Mouse (Mus musculus): ENCODE results near the gene Fgfr2. TPM values are rescaled to one million over a fixed set of nuclear protein-coding genes. Genes with fewer than 3 reads are reported as not detected.
A peak's percentile ranks its signal among the peaks of the same experiment; 100 is the strongest.
"Not testable (repeated sequence)": the region's sequence is repeated elsewhere in the genome, so short reads cannot be mapped to it uniquely, and the experiment has no call there.

Gene Fgfr2
- polyA plus RNA-seq, 1 experiment from 2014 or later, result 92.0 TPM

DNA sequence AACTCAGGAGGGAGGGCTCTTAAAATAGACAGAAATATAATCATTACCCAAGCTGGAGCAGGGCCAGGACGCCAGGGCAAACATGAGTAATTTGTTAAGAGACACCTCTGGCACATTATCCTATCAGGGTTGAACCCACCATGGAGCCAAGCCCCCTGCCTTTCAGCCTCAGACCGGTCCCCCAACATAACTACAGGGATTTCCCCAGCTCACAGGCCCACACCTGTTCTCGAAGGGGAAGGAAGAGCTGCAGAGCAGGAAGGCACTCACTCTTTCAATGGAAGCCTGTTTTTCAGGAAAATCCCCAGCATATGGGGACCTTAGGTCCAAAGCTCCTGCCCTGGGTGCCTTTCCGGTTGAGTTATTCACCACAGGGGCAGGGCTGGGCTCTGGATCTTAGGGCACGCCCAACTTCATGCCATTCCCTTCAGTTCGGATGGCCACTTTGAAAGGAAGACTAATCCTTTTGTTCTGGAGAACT, 10.8 kb downstream of the Fgfr2 start:
- ATAC-seq (ENCODE audit: low FRiP score), result peak; percentile 61; the same call in 1 of the 2 replicates
- H3K27me3 ChIP-seq (ENCODE audit: control insufficient read depth, insufficient read depth, low read length), result no peaks in the 10 kb centered on the region
- H3K9me3 ChIP-seq (ENCODE audit: control insufficient read depth, low read length), result no peaks in the 10 kb centered on the region
- no peaks in the 10 kb centered on the region for H3K36me3 ChIP-seq (ENCODE audit: control insufficient read depth, insufficient read depth, low read length)
- peak; percentile 85 for DNase-seq (ENCODE audit: low spot score, missing footprints)
- 9% methylated on average over 6 of the region's 6 CpGs for whole genome bisulfite sequencing
- H3K27ac ChIP-seq (ENCODE audit: low read depth, low read length), result no peak overlapping the region
- no peak overlapping the region for H3K4me2 ChIP-seq
- H3K4me3 ChIP-seq (ENCODE audit: low read depth, low read length), result no peak overlapping the region
- no peak overlapping the region for H3K9ac ChIP-seq (ENCODE audit: low read length)
- H3K4me1 ChIP-seq (ENCODE audit: control insufficient read depth, insufficient read depth, low read length), result peaks cover 57% of the 10 kb centered on the region

DNA sequence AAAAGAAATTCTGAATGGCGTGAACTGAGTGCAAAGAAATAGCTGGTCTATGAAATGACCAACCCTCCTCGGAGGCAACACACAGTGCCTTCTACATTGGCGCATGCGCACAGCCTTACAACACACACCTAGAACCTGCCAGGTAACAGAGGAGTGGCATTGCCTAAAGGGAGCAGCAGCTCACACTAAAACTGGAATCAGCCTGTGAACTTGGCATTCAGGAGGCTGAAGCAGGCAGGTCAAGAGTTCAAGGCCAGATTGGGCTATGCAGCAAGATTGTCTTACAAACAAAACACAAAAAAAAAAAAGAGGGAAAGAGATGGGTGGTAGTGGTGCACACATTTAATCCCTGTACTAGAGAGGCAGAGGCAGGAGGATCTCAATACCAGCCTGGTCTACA, 13.7 kb downstream of the Fgfr2 start:
- no peak overlapping the region for H3K9ac ChIP-seq (ENCODE audit: low read length)
- DNase-seq (ENCODE audit: low spot score, missing footprints), result no peak
- 95% methylated on average over 4 of the region's 4 CpGs for WGBS

DNA sequence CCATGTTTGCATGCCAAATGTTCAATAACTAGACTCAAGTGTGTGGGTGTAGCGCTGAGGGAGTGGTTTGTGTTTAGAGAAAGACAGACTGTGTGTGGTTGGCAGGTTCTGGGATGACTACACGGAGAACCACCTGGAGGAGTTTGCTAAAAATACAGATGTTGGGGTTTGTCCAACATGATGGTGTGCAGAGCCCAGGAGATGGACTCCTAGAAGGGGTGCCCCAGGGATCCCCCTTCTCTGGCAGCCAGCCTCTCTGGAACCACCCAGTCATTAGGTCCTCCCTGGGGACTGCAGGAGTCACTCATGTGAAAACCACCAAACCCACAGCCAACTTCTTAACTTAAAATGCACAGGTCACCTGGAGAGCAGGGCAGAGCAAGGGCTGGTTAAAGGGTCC, 14.5 kb downstream of the Fgfr2 start:
- no peaks in the 10 kb centered on the region for H3K27me3 ChIP-seq (ENCODE audit: control insufficient read depth, insufficient read depth, low read length)
- H3K4me3 ChIP-seq (ENCODE audit: low read depth, low read length), result no peak overlapping the region
- no peaks in the 10 kb centered on the region for H3K36me3 ChIP-seq (ENCODE audit: control insufficient read depth, insufficient read depth, low read length)
- no peak overlapping the region for H3K9ac ChIP-seq (ENCODE audit: low read length)
- no peak overlapping the region for H3K4me2 ChIP-seq
- DNase-seq (ENCODE audit: low spot score, missing footprints) (no peak), ATAC-seq (ENCODE audit: low FRiP score) (no peak)
- 95% methylated on average over 2 of the region's 2 CpGs for WGBS
- H3K4me1 ChIP-seq (ENCODE audit: control insufficient read depth, insufficient read depth, low read length), result peaks cover 26% of the 10 kb centered on the region
- H3K9me3 ChIP-seq (ENCODE audit: control insufficient read depth, low read length), result no peaks in the 10 kb centered on the region
- no peak overlapping the region for H3K27ac ChIP-seq (ENCODE audit: low read depth, low read length)

More for the DNA sequence above, 13.7 kb downstream of the Fgfr2 start:
- H3K27ac ChIP-seq (ENCODE audit: low read depth, low read length), result no peak overlapping the region
- peaks cover 28% of the 10 kb centered on the region for H3K4me1 ChIP-seq (ENCODE audit: control insufficient read depth, insufficient read depth, low read length)
- no peak for ATAC-seq (ENCODE audit: low FRiP score)
- H3K36me3 ChIP-seq (ENCODE audit: control insufficient read depth, insufficient read depth, low read length), result no peaks in the 10 kb centered on the region
- H3K4me2 ChIP-seq, result no peak overlapping the region
- H3K27me3 ChIP-seq (ENCODE audit: control insufficient read depth, insufficient read depth, low read length), result no peaks in the 10 kb centered on the region
- no peak overlapping the region for H3K4me3 ChIP-seq (ENCODE audit: low read depth, low read length)
- no peaks in the 10 kb centered on the region for H3K9me3 ChIP-seq (ENCODE audit: control insufficient read depth, low read length)

DNA sequence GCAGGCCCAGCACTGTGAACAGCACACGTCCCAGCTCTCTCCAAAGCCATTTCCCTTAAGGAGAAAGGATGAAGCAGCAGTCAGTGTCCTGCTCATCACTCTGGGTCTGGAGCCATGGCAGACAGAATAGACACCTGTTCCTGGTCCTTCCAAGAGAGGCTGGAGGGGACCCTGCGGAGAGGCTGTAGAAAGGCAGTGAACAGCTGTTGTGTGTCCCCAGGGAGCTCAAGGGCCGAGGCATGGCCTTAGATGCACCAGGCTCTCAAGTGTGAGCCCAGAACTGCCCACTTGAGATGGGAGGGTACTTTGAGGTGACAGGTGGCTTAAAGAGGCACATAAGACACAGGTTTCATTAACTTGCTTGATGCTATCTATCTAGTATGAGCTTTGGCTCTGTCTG, 20.6 kb downstream of the Fgfr2 start:
- DNase-seq (ENCODE audit: low spot score, missing footprints) (no peak), ATAC-seq (ENCODE audit: low FRiP score) (no peak)
- no peak overlapping the region for H3K4me3 ChIP-seq (ENCODE audit: low read depth, low read length)
- no peaks in the 10 kb centered on the region for H3K36me3 ChIP-seq (ENCODE audit: control insufficient read depth, insufficient read depth, low read length)
- no peak overlapping the region for H3K9ac ChIP-seq (ENCODE audit: low read length)
- no peak overlapping the region for H3K4me2 ChIP-seq
- no peaks in the 10 kb centered on the region for H3K27me3 ChIP-seq (ENCODE audit: control insufficient read depth, insufficient read depth, low read length)
- no peaks in the 10 kb centered on the region for H3K9me3 ChIP-seq (ENCODE audit: control insufficient read depth, low read length)
- 74% methylated on average over 3 of the region's 3 CpGs for WGBS
- no peak overlapping the region for H3K27ac ChIP-seq (ENCODE audit: low read depth, low read length)
- H3K4me1 ChIP-seq (ENCODE audit: control insufficient read depth, insufficient read depth, low read length), result no peaks in the 10 kb centered on the region; the same call in 1 of the 2 replicates

DNA sequence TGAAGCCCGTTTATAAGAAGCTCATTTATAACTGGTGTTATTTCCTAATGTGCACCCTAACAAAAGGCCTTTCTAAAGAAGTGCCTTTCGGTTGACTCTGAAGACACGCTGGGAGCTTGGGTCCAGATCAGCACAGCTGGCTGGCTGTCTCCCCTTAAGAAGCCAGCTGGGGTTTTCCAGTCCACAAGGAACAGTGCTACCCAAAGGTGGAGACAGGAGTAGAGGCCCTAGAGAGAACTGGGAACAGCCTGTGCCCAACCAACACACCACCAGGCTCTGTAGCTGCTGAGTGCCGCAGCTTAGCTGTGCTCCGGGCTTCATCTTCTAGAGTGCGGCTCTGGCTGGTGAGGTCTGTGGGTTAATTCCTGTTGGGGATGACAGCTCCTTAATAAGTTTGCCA, 22.1 kb downstream of the Fgfr2 start:
- no peaks in the 10 kb centered on the region for H3K27me3 ChIP-seq (ENCODE audit: control insufficient read depth, insufficient read depth, low read length)
- no peak overlapping the region for H3K4me3 ChIP-seq (ENCODE audit: low read depth, low read length)
- H3K4me2 ChIP-seq, result no peak overlapping the region
- WGBS, result 91% methylated on average over 6 of the region's 6 CpGs
- H3K27ac ChIP-seq (ENCODE audit: low read depth, low read length), result no peak overlapping the region
- no peak overlapping the region for H3K9ac ChIP-seq (ENCODE audit: low read length)
- H3K9me3 ChIP-seq (ENCODE audit: control insufficient read depth, low read length), result no peaks in the 10 kb centered on the region
- no peak for DNase-seq (ENCODE audit: low spot score, missing footprints)
- H3K36me3 ChIP-seq (ENCODE audit: control insufficient read depth, insufficient read depth, low read length), result no peaks in the 10 kb centered on the region
- ATAC-seq (ENCODE audit: low FRiP score), result no peak
- H3K4me1 ChIP-seq (ENCODE audit: control insufficient read depth, insufficient read depth, low read length), result no peaks in the 10 kb centered on the region; the same call in 1 of the 2 replicates

DNA sequence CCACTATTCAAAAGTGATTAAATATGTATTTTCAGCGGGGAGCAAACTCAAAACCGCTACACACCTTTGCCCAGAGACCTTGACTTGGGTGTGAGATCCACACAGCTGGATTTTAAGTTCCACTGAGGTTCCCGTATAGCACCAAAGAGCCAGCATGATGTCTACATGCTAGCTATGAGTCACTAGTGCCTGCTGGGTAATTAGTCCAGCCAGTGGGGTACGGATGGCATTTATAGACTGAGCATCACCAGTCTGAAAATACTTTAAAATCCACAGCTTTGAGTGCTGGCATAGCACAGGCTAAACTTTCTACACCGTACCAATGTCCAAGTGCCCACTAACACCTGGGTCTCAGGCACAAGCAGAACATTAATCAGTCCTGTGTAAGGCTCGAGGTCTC, 23.0 kb downstream of the Fgfr2 start:
- Histone ChIP-seq H3K27me3 (ENCODE audit: control insufficient read depth, insufficient read depth, low read length) (no peaks in the 10 kb centered on the region), H3K4me1 (ENCODE audit: control insufficient read depth, insufficient read depth, low read length) (no peaks in the 10 kb centered on the region; the same call in 1 of the 2 replicates)

DNA sequence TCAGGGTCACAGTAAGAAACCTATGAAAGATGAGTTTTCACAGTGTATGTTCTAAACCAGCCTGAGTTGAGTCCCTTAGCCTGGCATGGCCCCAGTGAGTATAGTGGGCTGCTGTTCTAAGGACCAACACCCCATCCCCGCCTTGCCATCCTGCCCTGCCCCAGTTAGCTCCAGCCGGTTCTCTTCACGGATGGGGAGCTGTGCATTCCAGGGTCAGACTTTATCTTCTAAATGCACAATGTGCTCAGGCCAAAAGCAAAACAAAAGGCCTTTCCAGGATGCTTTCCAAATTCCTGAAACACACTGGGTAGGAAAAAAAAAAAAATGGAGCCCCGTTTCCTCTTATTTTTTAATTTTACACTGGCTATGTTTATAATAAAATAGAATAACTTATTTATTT, 23.9 kb downstream of the Fgfr2 start:
- 58% methylated on average over 4 of the region's 4 CpGs for WGBS
- no peaks in the 10 kb centered on the region for H3K9me3 ChIP-seq (ENCODE audit: control insufficient read depth, low read length)
- no peaks in the 10 kb centered on the region; the same call in 1 of the 2 replicates for H3K4me1 ChIP-seq (ENCODE audit: control insufficient read depth, insufficient read depth, low read length)
- ATAC-seq (ENCODE audit: low FRiP score), result no peak
- no peak overlapping the region for H3K27ac ChIP-seq (ENCODE audit: low read depth, low read length)
- H3K4me3 ChIP-seq (ENCODE audit: low read depth, low read length), result no peak overlapping the region
- no peak overlapping the region for H3K4me2 ChIP-seq
- no peak for DNase-seq (ENCODE audit: low spot score, missing footprints)
- H3K27me3 ChIP-seq (ENCODE audit: control insufficient read depth, insufficient read depth, low read length), result no peaks in the 10 kb centered on the region
- H3K36me3 ChIP-seq (ENCODE audit: control insufficient read depth, insufficient read depth, low read length), result no peaks in the 10 kb centered on the region
- no peak overlapping the region for H3K9ac ChIP-seq (ENCODE audit: low read length)

More for the DNA sequence above, 23.0 kb downstream of the Fgfr2 start:
- no peak for DNase-seq (ENCODE audit: low spot score, missing footprints)
- Histone ChIP-seq H3K27ac (ENCODE audit: low read depth, low read length) (no peak overlapping the region), H3K9me3 (ENCODE audit: control insufficient read depth, low read length) (no peaks in the 10 kb centered on the region), H3K4me3 (ENCODE audit: low read depth, low read length) (no peak overlapping the region), H3K9ac (ENCODE audit: low read length) (no peak overlapping the region), H3K36me3 (ENCODE audit: control insufficient read depth, insufficient read depth, low read length) (no peaks in the 10 kb centered on the region), H3K4me2 (no peak overlapping the region)
- ATAC-seq (ENCODE audit: low FRiP score), result no peak
- WGBS, result 80% methylated on average over 6 of the region's 6 CpGs

DNA sequence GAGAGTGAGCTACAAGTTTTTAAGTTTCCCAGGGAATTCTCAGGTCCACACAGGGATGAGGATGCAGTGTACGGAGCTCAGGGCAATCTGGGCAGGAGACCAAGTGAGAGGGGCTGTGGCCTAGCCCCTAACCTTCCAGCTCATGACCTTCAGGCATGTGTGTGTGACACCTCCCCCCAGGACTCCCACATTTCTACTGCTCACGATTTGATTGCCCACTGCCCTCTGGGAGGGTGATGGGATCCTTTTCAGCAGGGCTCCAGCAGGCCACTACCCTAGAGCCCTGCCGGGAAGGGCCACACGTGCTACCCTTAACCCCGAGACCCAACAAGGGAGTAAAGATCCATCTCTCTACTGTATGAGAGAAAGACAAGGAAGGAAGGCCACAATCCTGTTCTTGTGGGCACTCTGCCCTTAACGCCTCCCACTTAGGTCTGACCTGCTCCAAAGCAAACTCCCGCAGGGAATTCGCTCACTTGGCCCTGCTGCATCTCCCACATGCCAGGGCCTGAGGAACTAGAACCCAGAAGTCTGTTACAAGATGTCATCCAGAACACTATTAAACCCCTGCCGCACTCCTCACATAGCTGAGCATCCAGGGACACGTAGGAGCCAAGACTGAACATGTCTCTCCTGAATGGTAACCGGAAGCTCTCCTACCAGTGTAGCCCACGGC, 24.9 kb downstream of the Fgfr2 start:
- no peaks in the 10 kb centered on the region; the same call in 1 of the 2 replicates for H3K4me1 ChIP-seq (ENCODE audit: control insufficient read depth, insufficient read depth, low read length)
- WGBS, result 89% methylated on average over 12 of the region's 12 CpGs

DNA sequence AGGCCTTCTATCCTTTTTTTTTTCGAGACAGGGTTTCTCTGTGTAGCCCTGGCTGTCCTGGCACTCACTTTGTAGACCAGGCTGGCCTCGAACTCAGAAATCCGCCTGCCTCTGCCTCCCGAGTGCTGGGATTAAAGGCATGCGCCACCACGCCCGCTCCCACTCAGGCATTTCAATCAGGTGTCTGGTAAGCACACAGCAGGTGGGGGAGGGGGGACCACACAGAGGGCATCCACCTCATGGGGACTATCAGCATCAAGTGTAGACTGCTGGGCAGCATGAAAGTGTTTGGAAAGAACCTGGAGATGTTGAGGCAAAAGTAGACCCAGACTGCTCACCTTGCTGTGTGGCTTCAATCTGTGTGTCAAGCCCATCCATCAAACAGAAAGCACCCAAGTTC, 27.5 kb downstream of the Fgfr2 start:
- not testable (repeated sequence) for H3K9ac ChIP-seq (ENCODE audit: low read length); H3K4me3 ChIP-seq (ENCODE audit: low read depth, low read length); DNase-seq (ENCODE audit: low spot score, missing footprints); H3K27me3 ChIP-seq (ENCODE audit: control insufficient read depth, insufficient read depth, low read length); ATAC-seq (ENCODE audit: low FRiP score); H3K4me1 ChIP-seq (ENCODE audit: control insufficient read depth, insufficient read depth, low read length); H3K4me2 ChIP-seq; H3K9me3 ChIP-seq (ENCODE audit: control insufficient read depth, low read length); H3K27ac ChIP-seq (ENCODE audit: low read depth, low read length); H3K36me3 ChIP-seq (ENCODE audit: control insufficient read depth, insufficient read depth, low read length)
- WGBS, result 90% methylated on average over 7 of the region's 7 CpGs

More for the DNA sequence above, 24.9 kb downstream of the Fgfr2 start:
- DNase-seq (ENCODE audit: low spot score, missing footprints) (no peak), ATAC-seq (ENCODE audit: low FRiP score) (no peak)
- H3K27ac ChIP-seq (ENCODE audit: low read depth, low read length), result no peak overlapping the region
- H3K4me3 ChIP-seq (ENCODE audit: low read depth, low read length), result no peak overlapping the region
- no peaks in the 10 kb centered on the region for H3K27me3 ChIP-seq (ENCODE audit: control insufficient read depth, insufficient read depth, low read length)
- H3K36me3 ChIP-seq (ENCODE audit: control insufficient read depth, insufficient read depth, low read length), result no peaks in the 10 kb centered on the region
- no peaks in the 10 kb centered on the region for H3K9me3 ChIP-seq (ENCODE audit: control insufficient read depth, low read length)
- no peak overlapping the region for H3K4me2 ChIP-seq
- no peak overlapping the region for H3K9ac ChIP-seq (ENCODE audit: low read length)
